Mouse (Mus musculus): Measurements from ENCODE around the gene Snrnp200. TPM values are rescaled to one million over a fixed set of nuclear protein-coding genes. Genes with fewer than 3 reads are reported as not detected.
"Not testable (repeated sequence)": the region's sequence is repeated elsewhere in the genome, so short reads cannot be mapped to it uniquely, and the experiment has no call there.

The Snrnp200 gene
- 10 to 100 TPM; 63.0 to 68.6 TPM for total RNA-seq (2021)
- long read RNA-seq, experiment 1, full-length matches to known transcripts, result 8 of 17 reads
- long read RNA-seq, experiment 1, partial matches to known transcripts, result 8 of 17 reads
- long read RNA-seq, experiment 1, other reads (novel, unspliced or antisense), result 1 of 17 reads
- long read RNA-seq, experiment 2, full-length matches to known transcripts, result 1 of 31 reads
- long read RNA-seq, experiment 2, partial matches to known transcripts, result 29 of 31 reads
- long read RNA-seq, experiment 2, other reads (novel, unspliced or antisense), result 1 of 31 reads

GRCm38 (mm10) chr2:127207547-127208451 lies at the start of gene Snrnp200, which contains the start of gene 1810024B03Rik:
Gene Snrnp200 (plus strand): TSS chr2:127208386.
Gene 1810024B03Rik (minus strand): TSS chr2:127208280.
- DNase-seq (ENCODE audit: low spot score in 2 of 2), result peak; percentile 79 to 87

GRCm38 (mm10) chr2:127165675-127166074 lies 42.5 kb upstream of the Snrnp200 start:
- no peak for DNase-seq (ENCODE audit: low spot score in 2 of 2)

GRCm38 (mm10) chr2:127166261-127166660 lies 41.9 kb upstream of the Snrnp200 start:
- DNase-seq (ENCODE audit: low spot score in 2 of 2), result peak in 1 of 2 experiments; percentile 7

GRCm38 (mm10) chr2:127182598-127183381 lies 25.4 kb upstream of the Snrnp200 start:
- peak; percentile 57 for DNase-seq (ENCODE audit: low spot score in 2 of 2)

GRCm38 (mm10) chr2:127189574-127189973 lies 18.6 kb upstream of the Snrnp200 start:
- no peak for DNase-seq (ENCODE audit: low spot score in 2 of 2)

- DNase-seq (ENCODE audit: low spot score in 2 of 2), result peak; percentile 54 to 65
Measured at GRCm38 (mm10) chr2:127204932-127205331, 3.3 kb upstream of the Snrnp200 start.

- not testable (repeated sequence) for DNase-seq (ENCODE audit: low spot score in 2 of 2)
Measured at GRCm38 (mm10) chr2:127205936-127206335, 2.2 kb upstream of the Snrnp200 start.

- no peak for DNase-seq (ENCODE audit: low spot score in 2 of 2)
Measured at GRCm38 (mm10) chr2:127206916-127207315, 1.3 kb upstream of the Snrnp200 start.

GRCm38 (mm10) chr2:127208452-127208769 lies 225 bp downstream of the Snrnp200 start:
- DNase-seq (ENCODE audit: low spot score in 2 of 2), result no peak

GRCm38 (mm10) chr2:127210701-127211100 lies 2.5 kb downstream of the Snrnp200 start:
- no peak for DNase-seq (ENCODE audit: low spot score in 2 of 2)

GRCm38 (mm10) chr2:127217746-127218145 lies 9.6 kb downstream of the Snrnp200 start:
- DNase-seq (ENCODE audit: low spot score in 2 of 2), result no peak

- DNase-seq (ENCODE audit: low spot score in 2 of 2), result no peak
Measured at GRCm38 (mm10) chr2:127225261-127225660, 17.1 kb downstream of the Snrnp200 start.

- no peak for DNase-seq (ENCODE audit: low spot score in 2 of 2)
Measured at GRCm38 (mm10) chr2:127237897-127238610, 29.9 kb downstream of the Snrnp200 start.

GRCm38 (mm10) chr2:127240065-127240464 lies 31.9 kb downstream of the Snrnp200 start:
- no peak for DNase-seq (ENCODE audit: low spot score in 2 of 2)

GRCm38 (mm10) chr2:127247592-127248333 lies 39.6 kb downstream of the Snrnp200 start, which contains the start of the genes Ciao1 and Tmem127:
Gene Ciao1 (minus strand): TSS chr2:127247816.
Gene Tmem127 (plus strand): TSS chr2:127247908.
- DNase-seq (ENCODE audit: low spot score in 2 of 2), result peak; percentile 88 to 92

- peak; percentile 40 to 49 for DNase-seq (ENCODE audit: low spot score in 2 of 2)
Measured at GRCm38 (mm10) chr2:127248334-127249004, 40.3 kb downstream of the Snrnp200 start.

- no peak for DNase-seq (ENCODE audit: low spot score in 2 of 2)
Measured at GRCm38 (mm10) chr2:127250291-127251008, 42.3 kb downstream of the Snrnp200 start.

GRCm38 (mm10) chr2:127251457-127251856 lies 43.3 kb downstream of the Snrnp200 start:
- no peak for DNase-seq (ENCODE audit: low spot score in 2 of 2)
